Mouse (Mus musculus): ENCODE measurements at regions not wholly inside any gene's neighbourhood (a gene's known extent, or its start where the extent isn't known, plus 50 kb on each side); places are given as distances from the start of the nearest gene placed in this dataset.

DNA sequence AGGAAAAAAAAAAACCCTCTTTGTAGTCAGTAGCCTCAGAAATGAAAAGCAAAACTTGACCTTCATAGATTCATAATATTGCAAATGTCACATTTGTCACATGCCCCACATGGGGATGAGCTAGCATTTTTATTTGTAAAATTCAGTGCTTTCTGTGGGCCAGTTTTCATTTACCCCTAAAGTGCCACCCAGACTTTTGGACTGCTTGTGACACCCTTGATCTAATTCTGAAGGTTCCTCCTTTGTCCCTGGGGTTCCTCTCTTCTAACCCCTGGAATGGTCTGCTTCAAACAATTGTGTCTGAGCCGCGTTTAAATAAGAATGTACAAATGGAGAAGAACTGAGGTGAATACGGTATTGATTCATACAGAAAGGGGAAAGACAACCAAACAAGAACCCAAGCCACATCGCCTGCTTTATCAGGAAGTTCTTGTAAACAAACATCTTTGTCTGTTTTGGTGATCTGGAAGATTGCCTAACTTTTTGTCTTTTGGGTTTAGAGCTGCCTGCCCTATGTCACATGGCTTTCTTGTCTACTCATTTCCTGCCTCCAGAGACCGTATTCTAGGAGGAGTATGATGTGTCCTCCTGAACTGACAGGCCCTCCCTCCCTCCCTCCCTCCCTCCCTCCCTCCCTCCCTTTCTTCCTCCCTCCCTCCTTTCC is 203.1 kb upstream of the Gm9833 start:
- no peak for DNase-seq

DNA sequence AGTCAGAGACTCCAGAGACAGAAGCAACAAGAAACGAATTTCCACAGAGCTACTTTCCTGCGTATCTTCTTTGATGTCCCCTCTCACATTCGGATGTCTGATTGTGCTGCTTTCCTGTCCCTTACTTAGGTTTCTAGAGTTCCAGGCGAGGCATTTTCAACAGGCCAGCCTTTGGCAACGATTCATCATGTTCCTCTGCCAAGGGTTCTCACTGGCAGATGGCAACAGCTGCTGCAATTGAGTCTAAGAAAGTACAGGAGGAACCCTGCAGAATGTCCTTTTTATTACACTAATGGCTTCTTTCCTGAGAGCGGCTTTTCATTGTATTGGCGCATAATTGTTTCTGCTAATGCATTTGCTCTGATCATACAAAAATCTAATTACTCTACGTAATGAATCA is 202.3 kb upstream of the Gm9833 start:
- peak; percentile 65 to 78 for DNase-seq

DNA sequence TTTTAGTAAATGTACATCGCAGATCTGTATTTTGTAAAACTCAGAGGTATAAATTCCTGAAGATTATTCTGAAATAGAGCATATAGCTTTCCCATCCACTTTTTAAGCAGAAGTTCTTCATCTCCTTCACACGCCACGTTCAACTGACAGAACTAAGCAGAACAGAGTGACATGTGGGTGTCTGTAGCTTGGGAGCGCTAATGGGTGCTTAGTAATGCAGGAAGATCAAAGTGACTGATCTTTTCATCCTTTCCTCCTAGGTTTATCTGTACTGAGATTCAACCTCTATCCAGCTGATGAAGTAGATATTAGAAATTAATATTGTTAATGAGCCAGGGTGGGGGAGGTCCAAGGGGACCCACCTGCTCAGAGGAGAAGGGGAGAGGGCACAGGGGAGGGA is 201.8 kb upstream of the Gm9833 start:
- DNase-seq = no peak

DNA sequence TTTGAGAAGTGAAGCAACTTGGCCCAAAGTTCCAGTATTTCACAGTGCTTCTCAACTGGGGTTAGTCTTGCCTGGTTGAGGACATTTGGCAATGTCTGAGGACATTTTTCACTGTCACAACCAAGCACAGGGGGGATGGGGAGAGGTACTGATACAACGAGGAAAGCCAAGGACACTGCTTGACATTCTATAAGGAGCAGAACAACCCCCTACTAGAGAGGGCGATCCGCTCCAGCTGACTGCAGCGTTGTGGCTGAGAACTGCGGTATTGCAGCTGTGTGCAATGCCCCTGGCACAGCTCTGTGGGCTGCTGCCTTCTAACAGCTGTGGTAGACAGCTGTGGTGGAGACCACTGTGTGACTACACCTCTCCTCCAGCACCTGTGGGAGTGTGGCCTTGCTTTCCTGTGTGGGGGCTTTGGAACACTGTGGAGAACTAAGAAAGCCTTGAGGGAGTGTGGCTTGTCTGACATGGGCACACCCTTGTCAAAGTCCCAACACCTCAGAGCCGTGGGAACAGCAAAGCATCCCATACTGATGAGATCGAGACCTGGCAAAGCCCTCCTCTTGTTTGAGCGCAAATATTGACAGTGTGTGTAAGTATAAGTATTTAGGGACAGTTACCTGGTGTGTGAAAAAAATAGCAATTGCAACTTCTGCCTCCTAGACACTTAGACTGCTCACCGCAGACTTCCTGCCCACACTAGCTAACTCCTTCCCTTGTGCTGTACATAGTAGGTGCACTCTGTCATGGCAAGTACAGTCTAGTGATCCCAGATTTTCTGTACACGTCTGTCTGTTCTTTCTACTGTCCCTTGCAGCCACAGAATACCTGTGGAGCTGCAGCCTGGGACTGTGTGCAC is 200.9 kb upstream of the Gm9833 start:
- peak; percentile 58 to 73 for DNase-seq

DNA sequence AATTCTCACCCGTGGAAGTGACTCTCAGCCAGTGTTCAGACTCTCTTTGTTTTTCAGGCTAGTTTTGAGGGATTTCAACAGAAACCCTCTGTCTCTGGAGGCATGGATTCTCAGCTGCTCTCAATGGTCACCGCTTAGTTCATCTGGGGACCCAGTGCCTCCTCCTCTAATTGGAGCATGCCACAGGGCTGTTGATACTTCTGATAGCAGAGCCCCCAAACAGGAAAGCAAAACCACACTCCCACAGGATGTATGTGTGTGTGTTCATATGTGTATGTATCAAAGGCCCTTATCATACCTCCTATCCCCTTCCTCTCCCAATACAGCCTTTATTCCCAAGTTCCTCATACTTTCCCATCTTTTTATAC is 200.3 kb upstream of the Gm9833 start:
- DNase-seq = no peak

DNA sequence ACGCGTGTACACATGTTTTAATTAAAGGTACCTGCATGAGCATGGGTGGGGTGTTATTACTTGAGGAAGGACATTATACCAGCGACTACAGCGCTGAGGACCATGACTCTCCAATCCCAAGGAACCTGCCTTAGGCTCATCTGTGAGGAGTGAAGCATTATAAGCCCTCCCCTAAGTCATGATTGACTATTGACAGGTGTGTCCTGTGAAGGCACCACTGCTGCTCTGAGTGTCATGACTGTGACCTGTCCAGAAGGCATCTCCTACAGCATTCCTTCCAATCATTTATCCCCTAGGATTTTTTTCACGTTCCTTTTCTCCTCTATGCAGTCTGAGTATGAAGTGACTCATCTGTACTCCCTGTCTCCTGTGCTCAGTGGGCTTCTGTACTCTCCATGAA is 199.9 kb upstream of the Gm9833 start:
- no peak for DNase-seq

DNA sequence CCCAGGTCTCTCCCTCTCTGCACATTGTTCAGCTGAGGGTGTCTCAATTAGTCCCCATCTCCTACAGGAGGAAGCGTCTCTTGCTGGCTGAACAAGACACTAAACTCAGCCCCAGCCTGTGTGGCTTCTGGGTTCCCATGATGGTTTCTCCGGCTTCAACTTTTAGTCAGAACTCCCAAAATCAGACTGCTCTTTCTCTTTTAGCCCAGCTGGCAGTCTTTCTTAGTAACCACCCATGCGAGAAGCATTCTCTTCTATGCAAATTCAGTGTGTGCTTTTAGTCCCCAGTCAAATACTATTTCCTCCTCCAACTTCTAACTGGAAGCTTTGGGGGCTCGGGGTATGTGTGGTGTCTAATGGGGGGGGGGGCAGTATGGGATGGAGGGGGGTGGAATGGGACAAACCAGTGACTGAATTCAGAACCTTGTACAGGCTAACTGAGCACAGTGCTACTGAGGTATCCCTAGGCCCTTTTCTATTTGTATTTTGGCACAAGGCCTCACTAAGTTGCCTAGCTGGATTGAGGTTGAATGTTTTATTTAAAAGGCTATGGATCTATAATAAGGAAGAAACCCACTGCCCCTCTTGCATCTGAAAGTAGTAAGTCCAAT is 194.9 kb upstream of the Gm9833 start:
- no peak for DNase-seq

DNA sequence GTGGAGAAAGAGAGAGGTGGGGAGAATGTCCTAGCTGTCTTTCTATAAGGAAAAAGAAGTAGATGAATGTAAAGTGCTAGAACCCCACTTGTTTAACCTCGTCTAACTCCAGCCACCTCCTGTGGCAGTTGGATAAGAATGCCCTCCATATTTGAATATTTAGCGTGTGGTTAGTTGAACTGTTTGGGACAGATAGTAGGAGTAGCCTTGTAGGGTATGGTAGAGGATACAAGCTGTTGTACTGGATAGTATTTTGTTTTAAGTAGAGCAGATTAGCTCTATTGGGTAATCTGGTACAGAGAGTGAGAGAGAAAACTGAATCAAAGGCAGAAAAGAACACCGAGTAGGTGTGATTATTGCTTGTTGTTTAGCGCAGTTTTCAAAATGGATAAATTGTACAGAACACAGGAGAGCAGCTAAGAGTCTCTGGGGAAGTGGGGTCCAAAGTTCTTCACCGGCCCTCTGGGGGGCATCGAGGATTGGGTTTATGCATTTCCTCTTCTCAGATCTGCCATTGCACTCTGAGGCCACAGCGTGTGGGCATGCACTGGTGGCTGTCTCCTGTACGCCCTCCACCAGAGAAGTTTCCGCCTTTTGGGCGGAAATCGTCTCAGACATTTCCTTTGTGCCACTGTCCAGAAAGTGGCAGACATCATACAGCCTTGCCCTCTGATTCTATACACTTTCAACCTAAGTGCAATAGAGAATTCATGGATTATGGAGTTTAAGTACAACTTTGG is 192.3 kb upstream of the Gm9833 start:
- no peak for DNase-seq

DNA sequence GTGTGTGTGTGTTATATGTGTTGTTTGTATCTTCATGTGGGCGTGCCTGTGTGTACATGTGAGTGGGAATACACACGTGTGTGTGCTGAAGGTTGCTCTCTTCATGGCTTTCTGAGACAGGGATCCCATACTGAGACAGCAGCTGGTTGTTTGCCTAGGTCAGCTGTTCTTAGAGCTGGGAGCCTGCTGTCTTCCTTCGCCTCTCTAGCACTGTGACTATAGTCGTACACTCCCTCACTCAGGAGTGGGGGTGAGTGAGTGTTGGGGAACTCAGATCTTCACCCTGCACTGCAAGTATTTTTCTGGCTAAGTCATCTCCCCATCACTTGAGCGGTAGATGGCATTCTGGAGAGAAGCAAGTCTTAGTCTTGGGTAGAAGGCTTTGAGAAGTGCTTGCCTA is 191.6 kb upstream of the Gm9833 start:
- no peak for DNase-seq

DNA sequence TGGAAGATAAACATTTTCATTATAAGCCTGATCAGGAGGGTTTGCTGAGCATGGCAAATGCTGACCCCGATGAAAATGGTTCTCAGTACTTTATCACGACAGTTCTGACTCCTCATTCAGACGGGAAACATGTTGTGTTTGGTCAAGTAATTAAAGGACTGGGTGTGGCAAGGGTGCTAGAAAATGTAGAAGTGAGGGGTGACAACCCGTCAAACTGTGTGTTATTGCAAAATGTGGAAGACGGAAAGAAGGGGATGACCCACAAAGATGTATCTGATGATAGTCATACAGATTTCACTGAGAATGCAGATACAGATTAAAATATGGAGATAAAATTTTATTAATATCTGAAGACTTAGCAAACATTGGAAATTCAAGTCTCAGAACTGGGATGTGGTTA is 186.2 kb upstream of the Gm9833 start:
- DNase-seq = no peak

DNA sequence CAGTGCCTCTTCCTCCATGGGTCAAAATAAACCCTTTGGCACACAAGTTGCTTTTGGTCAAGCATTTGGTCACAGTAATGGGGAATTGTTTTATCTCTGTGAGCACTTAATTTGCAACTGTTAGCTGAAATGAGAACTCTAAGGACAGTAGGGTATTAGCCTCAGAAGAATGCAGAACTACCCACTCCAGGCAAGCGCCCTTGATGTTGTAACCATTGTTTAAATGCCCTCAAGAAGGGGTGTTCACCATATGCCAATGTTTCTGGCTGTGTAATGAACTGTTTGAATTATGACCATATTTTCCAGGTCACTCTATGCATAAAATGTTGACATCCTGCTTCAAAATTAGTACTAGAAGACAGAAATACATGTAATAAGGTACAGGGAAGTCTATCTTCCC is 174.6 kb upstream of the Gm9833 start:
- no peak for DNase-seq

DNA sequence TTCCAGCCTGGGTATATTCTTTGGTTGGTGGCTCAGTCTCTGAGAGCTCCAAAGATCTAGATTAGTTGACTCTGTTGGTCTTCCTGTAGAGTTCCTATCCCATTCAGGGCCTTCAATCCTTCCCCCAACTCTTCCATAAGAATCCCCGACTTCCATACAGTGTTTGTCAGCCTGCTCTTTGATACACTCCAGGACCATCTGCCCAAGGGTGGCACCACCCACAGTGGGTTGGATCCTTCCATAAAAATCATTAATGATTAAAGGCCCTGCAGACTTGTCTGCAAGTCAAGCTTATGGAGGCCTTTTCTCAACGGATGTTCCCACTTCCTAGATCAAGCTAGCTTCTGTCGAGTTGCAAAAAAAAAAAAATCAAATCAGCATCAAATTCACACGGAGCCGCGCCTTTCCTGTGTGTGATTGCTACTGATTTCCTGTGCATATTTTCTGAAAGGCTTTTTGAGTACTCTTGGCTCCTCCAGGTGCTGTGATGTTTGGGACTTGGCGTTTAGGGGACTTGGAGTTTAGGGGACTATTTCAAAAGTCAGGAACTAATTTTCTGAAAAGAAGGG is 171.3 kb upstream of the Gm9833 start:
- DNase-seq = no peak

DNA sequence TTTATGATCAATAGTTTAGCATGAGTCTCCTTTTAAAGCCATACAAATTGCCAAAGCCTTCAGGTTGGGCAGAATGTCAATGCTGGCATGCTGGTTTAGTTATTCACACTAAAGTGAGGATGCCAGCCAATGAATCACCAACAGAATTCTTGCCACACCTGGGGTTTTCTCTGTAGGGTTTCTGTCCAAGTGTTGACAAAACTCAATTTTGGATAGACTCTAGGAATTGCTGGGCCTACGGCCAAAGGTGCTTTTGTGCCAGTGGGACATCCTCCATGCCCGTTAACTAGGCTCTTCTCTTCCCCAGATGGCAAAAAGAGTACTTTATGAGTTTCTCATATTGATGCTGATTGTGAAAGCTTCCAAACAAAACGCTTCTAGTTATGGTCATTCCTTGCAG is 167.6 kb upstream of the Gm9833 start:
- no peak for DNase-seq

DNA sequence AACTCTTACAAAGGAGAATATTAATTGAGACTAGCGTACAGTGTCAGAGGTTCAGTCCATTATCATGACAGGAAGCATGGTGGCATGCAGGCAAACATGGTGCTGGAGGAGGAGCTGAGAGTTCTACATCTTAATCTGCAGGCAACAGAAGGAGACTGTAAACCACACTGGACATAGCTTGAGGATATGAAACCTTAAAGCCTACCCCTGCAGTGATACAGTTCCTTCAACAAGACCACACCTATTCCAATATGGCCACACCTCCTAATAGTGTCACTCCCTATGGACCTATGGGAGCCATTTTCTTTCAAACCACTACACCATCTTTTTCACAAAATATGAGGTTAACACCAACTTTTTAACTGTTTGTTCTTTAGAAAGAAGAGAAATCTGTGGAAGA is 166.2 kb upstream of the Gm9833 start:
- DNase-seq = no peak

DNA sequence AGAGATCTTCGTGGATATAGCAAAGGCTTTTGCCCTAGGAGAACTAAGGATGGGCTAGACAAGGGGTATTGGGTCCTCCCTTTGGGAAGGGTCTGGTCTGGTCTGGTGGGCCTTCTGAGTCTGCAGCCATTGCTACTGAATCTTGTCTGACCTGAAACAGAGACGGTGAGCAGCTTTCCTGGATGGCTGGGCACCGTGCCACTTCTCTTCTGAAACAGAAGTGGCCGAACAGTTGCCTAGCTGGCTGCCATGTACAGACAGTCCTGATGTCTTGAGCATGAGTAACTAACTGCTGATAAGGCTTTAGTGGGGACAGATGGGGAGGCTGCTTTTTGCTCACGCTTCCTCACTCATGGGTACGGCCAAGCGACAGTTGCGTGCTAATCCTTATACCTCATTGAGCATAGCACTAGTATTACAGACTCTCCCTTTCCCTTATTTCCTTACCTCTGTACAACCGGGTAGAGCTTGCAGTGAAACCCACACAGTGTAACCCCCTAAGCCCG is 165.3 kb upstream of the Gm9833 start:
- DNase-seq = no peak

DNA sequence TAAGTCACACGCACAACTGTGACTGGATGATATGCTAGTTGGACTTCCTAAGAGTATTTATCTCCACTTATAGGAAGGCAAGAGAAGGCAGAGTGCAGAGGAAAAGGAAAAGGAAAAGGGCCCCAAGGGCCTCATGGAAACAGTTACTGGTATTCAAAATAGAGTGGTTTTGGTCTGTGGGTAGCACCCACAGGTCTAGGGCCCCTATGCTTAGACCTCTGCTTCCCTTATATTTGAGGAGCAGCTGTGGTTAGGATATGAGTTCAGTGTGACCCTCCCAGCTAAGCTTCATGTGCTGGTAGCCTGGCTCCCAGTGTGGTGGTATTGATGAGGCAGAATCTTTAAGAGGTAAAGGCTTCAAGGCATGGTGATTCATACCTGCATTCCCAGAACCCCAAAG is 163.3 kb upstream of the Gm9833 start:
- no peak for DNase-seq

DNA sequence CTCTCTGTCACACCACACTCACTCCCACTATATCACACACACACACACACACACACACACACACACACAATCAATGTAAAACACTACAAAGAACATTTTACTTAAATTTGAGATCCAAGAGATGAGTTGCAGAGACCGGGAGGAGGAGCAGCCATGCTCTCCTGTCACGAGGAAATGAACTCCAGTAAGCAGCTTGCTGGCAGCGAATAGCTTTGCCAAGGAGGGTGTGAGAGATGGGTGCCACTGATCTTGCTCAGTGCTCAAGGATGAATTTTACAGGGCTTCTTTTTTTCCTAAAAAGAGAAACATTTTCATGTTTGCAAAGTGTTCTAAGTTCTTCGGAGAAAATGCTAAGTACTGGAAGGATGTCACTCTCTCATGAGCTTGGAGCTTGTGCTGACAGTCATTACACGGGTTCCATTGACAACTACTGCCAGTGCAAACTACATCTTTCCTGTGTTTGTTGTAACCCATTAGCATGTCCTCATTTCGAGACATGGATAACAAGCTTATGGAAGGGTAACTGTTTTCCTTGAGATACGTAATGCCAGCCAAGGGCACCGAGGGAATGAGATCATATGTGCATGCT is 151.0 kb upstream of the Gm9833 start:
- DNase-seq = no peak

DNA sequence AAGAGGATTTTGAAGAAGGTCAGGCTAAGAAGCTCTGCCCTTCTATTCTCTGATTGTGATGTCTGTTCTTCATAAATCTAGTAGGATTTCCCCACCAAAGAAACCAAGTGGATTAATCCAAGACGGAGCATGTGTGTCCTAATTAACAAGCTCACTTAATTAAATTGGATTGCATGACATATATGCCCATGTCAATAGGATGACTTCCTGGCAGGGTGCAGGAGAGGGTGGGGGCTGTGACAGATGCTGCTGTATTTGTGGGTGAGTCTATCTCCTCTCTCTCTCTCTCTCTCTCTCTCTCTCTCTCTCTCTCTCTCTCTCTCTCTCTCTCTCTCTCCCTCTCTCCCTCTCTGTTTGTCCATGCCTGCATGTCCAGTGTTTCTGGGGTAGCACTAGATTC is 149.3 kb upstream of the Gm9833 start:
- no peak for DNase-seq

DNA sequence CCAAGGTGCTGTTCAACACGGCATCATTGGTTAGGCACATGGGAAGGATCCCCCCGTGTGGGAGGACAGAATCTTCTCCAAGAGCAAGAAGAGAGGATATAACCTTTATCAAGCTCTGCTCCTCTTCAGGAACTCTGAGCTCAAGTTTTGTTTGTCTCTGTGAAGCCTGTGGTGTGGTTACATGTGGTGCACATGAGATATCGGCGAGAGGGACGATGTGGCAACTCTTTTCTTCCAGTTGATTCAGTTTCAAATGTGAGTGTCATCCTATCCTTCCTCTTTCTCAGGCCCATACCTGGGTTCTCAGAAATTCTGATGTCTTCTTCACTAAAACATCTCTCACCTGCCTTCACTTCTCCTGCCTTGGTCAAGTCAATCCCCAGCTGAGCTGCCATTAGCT is 145.3 kb upstream of the Gm9833 start:
- no peak for DNase-seq

DNA sequence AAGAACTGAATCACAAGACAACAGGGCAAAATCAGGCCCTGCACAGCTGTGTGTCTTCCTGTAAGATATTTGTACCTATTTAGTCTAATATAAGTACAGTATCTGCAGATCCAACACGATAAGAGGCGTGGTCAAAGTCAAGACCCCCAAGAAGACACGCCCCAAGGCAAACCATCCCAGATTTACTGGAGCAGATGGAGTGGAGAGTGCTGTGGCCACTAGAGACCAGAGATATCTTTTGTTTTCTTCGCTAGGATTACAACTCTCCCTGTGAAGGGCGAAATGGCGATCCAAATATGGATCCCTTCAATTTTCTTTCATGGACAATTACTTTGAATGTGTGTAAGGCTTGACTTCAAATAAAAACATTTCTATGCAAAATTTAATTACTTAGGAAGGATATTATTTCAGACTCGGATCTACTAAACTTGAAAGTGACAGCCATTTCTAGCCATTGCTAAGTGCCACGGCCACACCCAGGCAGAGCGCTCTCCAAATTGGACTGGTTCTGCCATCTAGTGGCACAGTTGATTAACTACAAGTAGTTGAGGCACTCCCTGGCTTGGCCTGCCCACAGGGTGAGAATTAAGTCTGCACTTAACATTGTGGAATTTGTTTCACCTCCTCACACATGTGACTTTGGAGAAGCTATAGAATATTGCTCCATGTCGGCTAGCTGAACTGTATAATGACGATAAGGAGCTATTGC is 140.4 kb upstream of the Gm9833 start:
- peak; percentile 59 to 83 for DNase-seq

DNA sequence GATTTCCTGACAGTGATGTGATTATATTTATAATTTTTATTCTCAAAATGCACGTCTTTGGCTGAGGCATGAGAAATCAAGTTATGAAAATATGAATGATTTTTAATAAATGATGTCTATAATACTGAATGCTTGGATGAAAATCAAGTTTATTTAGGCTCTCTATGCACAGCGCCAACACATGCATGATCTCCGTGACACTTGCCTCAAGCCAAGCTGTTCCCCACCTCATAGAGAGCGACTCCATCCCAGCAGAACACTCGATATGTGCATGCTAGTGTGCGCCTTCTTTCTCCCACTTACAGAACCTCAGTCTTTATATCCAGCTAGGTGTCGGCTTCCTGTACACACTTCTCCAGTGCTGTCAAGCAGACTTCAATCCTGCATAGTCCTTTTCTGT is 139.8 kb upstream of the Gm9833 start:
- no peak for DNase-seq

DNA sequence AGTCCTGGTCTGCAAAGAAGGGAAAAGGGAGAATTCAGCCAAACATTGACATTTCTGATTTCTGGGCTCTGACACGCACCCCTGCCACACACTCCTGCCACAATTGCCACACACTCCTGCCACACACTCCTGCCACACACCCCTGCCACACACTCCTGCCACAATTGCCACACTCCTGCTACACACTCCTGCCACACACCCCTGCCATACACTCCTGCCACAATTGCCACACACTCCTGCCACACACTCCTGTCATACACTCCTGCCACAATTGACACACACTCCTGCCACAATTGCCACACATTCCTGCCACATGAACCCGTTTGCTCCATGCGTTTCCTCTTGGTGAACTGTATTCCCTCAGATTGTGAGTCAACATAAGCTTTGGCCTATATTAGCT is 130.0 kb upstream of the Gm9833 start:
- no peak for DNase-seq
